Mouse (Mus musculus) CD8-positive naive resting alpha-beta T cell, adult 2 months (primary cell): ENCODE data around the gene Sim2.

Source experiments
- DNase-seq, 2 experiments: peaks; one replicate each; pipeline ENCODE4 v3.0.0; 2022; ENCODE audit warnings: low read depth in 2 of 2, low spot score in 2 of 2

Gene Sim2

GRCm38 (mm10) chr16:94078318-94079074, 6.2 kb upstream of the Sim2 start:
- no peak for DNase-seq

DNA sequence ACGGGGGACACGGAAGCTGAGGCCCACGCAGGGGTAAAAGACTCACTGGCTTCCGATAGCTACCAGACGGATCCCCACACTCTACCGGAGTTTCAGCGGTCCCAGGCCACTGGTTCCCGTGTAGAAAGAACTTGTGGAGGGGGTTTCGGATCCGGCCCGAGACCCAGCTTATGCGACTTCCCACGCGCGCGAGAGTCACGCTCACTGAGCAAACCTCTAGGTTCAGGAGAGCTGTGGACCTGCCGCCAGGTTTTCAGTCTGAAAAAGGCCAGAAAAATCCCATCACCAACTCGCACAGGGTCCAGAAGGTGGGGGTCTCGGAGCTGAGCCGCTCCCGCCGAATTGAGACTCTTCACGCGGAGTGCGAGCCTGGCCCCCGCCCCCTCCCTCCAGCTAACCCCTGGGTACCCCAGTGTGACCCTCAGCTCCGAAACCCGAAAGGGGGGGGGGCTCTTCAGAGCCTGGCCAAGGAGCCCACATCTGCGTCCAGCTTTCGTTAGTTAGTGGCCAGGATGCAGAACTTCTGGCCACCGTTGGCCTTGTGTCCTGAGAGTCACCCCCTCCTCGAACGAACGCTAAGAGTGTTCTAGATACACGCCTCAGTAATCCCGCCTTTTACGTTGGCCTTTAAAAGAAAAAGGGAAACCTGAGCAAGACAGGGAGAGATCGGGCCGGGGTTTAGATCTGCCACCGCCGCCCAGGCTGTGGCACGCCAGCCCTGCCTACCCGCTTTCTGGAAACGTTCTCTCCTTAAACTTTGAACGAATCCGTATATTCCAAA, 5.5 kb upstream of the Sim2 start:
- no peak for DNase-seq

DNA sequence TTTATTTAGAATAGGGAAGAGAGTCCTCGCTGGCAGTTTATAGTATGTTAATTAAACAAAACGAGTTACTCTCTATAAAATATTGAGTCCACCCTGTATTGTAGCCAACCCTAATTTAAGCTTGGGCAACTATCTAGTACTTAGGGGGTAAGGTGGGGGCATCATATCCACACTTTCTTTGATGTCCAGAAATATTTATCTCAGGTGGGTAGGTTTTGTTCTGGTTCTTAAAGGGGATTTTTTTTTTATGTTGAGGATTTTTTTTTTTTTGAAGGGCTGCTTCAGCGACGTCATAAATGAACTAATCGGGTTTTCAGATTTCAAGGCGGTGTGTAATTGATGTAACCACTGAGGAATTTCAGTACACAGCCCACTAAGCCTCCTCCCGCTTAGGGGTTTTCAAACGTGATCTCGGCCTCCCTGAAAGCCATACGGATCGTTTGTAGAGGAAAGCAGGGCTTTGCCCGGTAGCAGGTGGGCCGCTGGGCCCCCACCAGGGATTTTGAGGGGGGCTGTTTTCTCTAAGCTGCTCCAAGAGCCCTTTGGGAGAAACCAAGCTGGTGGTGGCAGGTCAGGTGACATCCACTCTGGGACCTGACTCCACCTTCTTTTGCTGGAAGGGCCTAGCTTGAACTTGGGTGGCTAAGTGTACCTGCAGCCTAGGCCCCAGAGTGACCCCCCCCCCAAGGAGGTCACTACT, 4.7 kb upstream of the Sim2 start:
- DNase-seq = no peak

- DNase-seq = no peak
These were observed 3.1 kb upstream of the Sim2 start for GRCm38 (mm10) chr16:94081596-94081995.

GRCm38 (mm10) chr16:94081996-94082708, 2.6 kb upstream of the Sim2 start:
- no peak for DNase-seq

GRCm38 (mm10) chr16:94082960-94083847, 1.5 kb upstream of the Sim2 start:
- no peak for DNase-seq

DNA sequence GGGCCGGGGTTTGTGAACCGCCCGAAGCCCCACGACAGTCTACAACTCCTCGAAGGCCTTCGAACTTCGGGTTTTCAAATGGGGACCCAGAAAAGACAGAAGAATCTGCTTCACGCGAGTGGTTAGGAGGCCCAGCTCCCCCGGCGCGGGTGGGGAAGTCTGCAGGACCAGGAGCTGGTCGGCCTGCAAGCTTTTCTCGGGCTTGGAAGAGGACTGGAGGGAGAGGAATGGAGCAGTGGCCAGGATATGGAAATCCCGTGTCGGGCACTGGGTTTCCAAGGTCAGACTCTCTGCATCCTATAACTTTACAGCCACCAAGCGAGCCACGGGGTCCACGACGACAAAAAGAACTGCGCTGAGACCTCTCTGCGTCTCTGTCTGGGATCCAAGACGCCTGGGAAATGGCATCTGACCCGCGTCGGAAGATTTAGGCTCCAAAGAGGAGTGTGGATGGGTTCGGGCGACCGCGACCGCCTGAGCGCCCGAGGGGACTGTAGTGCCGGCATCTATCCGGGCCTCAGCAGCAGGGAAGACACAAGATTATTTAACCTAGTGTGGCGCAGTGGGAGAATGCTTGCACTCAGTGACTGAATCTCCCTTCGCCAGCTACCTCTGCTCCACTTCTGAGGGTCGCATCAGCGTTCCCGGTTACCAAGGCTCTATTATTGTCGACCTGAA, 744 bp upstream of the Sim2 start:
- DNase-seq = no peak

DNA sequence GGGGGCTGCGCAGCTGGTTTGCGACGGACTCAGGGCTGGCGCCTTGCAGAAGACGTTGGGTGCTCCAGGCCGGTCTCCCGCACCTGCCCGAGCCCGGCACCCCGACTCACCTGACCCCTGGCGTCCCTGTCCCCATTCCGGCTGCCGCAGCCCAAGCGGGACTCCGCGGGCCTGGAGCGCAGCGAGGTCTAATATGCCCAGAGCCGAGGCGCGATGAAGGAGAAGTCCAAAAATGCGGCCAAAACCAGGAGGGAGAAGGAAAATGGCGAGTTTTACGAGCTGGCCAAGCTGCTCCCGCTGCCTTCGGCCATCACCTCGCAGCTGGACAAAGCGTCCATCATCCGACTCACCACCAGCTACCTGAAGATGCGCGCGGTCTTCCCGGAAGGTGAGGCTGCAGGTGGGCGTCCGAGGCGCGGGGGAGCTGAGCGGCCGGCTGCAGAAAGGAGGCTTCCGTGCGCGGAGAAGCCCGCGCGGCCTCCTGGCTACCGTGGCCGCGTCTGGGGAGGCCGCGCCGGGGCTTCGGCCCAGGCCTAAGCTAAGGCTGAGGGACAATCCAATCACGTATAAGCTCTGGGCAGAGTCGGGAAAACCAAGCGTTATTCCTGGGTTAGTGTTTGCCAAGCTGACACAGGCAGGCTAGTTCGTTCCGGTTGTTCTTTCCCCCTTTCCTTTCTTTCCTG, 1.0 kb downstream of the Sim2 start:
- no peak for DNase-seq

GRCm38 (mm10) chr16:94086701-94087569, 2.2 kb downstream of the Sim2 start:
- DNase-seq = no peak

DNA sequence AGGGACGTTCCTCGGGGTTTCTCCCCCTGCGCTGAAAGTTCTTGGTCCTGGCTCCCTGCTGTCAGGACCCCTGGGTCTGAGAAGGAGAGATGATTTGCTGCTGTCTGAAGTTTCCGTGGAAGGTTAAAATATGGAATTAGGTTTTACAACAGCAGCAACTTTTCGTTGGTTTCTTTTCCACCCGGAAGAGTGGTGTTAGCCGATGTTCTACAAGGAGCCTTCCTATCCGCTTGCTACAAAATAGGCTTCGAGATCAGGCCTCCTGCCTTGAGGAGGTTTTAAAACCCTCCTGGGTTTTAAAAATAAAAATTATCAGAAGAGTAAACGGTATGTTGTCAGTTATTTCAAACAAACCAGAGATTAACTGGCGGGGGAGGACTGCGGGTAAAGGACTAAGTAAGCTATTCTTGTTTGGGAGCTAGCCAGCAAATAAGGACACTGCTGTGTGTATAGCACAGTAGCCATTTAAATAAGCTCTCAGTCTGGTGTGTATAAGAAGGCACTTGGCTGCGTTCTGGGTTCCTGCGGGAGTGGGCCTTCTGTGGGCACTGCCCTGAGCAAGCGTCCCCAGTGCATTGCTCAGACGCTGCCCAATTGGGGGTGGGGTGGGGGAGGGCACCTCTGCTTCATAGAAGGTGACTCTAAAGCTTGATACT, 3.0 kb downstream of the Sim2 start:
- DNase-seq = no peak

GRCm38 (mm10) chr16:94088226-94088748, 3.6 kb downstream of the Sim2 start:
- DNase-seq = no peak

DNA sequence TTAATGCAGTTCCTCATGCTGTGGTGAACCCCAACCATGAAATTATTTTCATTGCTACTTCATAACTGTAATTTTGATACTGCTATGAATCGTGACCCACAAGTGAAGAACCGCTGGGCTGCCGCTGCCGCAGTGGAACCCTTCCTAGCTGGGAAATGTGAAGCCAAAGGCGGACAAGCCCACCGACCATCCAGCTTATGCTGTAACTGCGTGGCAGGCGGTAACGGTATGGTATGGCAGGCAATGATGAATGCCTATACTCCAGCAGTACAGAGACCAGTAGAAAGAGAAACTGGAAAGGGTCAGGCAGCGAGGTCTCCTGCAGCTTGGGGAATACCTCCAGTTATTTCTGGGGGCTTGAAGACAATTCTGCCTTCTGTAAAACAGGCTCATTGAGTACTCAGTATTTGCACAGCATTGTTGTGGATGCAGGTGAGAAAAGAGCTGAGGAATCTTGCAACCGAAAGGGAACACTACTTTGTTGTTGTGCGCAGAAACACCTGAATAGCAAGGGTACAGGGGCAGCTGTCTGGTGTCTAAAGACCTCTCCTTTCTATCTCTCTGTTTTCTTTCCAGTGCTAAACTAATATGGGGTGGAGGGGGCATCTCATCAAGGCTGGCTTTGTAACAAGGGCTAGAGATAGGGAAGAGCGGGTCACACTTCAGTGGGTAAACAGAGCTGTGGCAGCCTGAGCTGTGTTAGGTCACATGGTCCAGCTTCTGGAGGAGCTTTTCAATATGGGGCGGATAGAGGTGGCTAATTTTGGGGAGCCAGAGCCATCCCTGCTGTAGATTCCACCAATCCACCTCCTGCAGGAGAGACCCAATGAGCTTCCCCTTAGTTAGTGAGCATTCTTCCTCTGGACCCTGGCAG, 4.3 kb downstream of the Sim2 start:
- no peak for DNase-seq

DNA sequence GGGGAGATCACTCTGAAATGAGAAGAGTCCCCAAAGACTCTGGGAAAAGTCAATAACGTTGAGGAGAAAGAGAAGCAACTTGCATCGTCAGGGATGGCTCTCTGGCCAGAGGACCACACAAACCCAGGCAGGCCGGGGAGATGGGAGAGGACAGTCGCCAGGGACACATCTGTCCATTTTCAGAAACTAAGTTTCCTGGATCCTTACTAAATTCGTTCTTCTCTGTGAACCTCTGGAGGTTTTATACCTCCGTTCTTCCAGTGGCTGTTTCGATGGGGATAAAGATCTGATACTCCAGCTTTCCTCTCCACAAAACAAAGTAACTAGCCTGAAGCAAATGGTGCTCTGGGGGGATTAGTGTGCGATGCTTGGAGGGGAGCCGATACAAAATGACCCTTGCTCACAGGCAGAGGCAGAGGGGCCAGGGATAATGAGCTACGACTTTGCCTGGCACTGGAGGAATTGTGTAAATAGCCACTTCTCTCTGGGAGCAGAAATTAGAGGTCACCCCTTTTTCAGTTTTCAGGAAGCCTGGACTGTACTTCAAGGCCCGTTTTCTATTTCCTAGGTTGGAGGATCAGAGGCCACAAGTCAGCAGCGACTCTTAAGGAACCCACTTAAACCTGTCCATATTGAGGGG, 7.9 kb downstream of the Sim2 start:
- no peak for DNase-seq

- DNase-seq = no peak
These were observed 8.6 kb downstream of the Sim2 start for GRCm38 (mm10) chr16:94093151-94093863.
